Mouse (Mus musculus) midbrain, embryonic 16.5 days (tissue): ENCODE results near the gene Gm14137. TPM values are rescaled to one million over a fixed set of nuclear protein-coding genes. Genes with fewer than 3 reads are reported as not detected.

ENCODE experiments used
- ATAC-seq: fragments of 200-750 bp; cut with Nextera tagmentation; 2 replicates; pipeline ENCODE4 v1.8.0; 2017; ENCODE audit warnings: moderate TSS enrichment
- H3K27ac ChIP-seq: fragments of 300-500 bp; sonication (generic); 2 replicates; pipeline ENCODE4 v1.5.1; 2014; ENCODE audit warnings: mild to moderate bottlenecking, low read length, mixed read lengths
- H3K27me3 ChIP-seq: fragments of 300-500 bp; sonication (generic); 2 replicates; pipeline ENCODE4 v1.6.1; 2014; ENCODE audit warnings: low read depth, low read length, mixed read lengths; ENCODE audit not compliant: control insufficient read depth, insufficient read depth
- H3K36me3 ChIP-seq: fragments of 300-500 bp; sonication (generic); 2 replicates; pipeline ENCODE4 v1.6.1; 2014; ENCODE audit warnings: mild to moderate bottlenecking, low read length, moderate library complexity, mixed read lengths; ENCODE audit not compliant: control insufficient read depth, insufficient read depth
- H3K4me1 ChIP-seq: fragments of 300-500 bp; sonication (generic); 2 replicates; pipeline ENCODE4 v1.6.1; 2014; ENCODE audit warnings: mild to moderate bottlenecking, low read length, mixed read lengths; ENCODE audit not compliant: control insufficient read depth, insufficient read depth
- H3K4me2 ChIP-seq: fragments of 300-500 bp; sonication (generic); 2 replicates; pipeline ENCODE4 v1.6.1; 2014; ENCODE audit warnings: mild to moderate bottlenecking, low read length, mixed read lengths
- H3K4me3 ChIP-seq: fragments of 300-500 bp; sonication (generic); 2 replicates; pipeline ENCODE4 v1.5.1; 2014; ENCODE audit warnings: low read depth, mild to moderate bottlenecking, low read length, moderate library complexity, mixed read lengths
- H3K9ac ChIP-seq: fragments of 300-500 bp; sonication (generic); 2 replicates; pipeline ENCODE4 v1.6.1; 2014; ENCODE audit warnings: low read depth, low read length, mixed read lengths
- H3K9me3 ChIP-seq: fragments of 300-500 bp; sonication (generic); replicated peaks from 2 replicates; pipeline ENCODE4 v1.6.1; 2014; ENCODE audit warnings: mild to moderate bottlenecking, low read length, mixed read lengths; ENCODE audit not compliant: control insufficient read depth, poor library complexity, severe bottlenecking
- WGBS: fragments of 180-500 bp; shearing (Covaris S2); extraction: QIAGEN DNeasy Blood & Tissue Kit; methylation state at CpG from one replicate; pipeline ENCODE4 v1.1.7; 2014; 5-methylcytosine and 5-hydroxymethylcytosine counted together
- polyA plus RNA-seq: library from polyadenylated mRNA; unstranded; fragments of >200 nt; fragmentation: Nextera tagmentation; extraction: Ambion mirVana; gene quantifications from 2 replicates; pipeline ENCODE4 v1.2.1, GENCODE M21; 2015

The Gm14137 gene
- polyA plus RNA-seq, 1 experiment from 2014 or later = 1.2 TPM

DNA sequence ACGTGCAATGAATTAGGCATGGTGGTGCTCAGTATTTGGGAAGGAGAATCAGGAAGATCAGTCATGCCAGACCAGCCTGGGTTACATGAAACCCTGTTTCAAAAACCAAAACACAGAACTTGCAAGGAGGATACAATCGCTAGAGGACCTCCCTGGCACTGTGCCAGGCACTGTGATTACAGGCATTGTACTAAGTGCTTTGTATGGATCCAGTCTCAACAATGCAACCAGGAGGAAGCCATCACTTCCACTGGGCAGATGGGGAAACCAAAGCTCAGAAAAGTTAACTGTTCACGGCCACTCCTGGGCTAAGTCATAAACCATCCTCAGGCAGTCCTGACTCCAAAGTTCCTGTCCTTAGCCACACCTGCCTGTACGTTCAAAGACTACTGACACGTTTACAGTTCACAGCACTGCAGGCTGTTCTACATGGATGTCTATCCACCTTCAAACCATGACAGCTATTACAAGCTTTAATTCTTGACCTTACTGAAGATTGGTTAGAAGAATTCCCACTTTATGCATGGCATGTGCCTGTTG is 28.7 kb downstream of the Gm14137 start:
- Histone ChIP-seq H3K4me1 (peaks cover 9% of the 10 kb centered on the region), H3K27me3 (no peaks in the 10 kb centered on the region), H3K36me3 (no peaks in the 10 kb centered on the region), H3K4me2 (no peak overlapping the region), H3K27ac (no peak overlapping the region), H3K4me3 (no peak overlapping the region), H3K9me3 (no peaks in the 10 kb centered on the region), H3K9ac (no peak overlapping the region)
- no peak for ATAC-seq
- 57% methylated on average over 5 of the region's 5 CpGs for WGBS

DNA sequence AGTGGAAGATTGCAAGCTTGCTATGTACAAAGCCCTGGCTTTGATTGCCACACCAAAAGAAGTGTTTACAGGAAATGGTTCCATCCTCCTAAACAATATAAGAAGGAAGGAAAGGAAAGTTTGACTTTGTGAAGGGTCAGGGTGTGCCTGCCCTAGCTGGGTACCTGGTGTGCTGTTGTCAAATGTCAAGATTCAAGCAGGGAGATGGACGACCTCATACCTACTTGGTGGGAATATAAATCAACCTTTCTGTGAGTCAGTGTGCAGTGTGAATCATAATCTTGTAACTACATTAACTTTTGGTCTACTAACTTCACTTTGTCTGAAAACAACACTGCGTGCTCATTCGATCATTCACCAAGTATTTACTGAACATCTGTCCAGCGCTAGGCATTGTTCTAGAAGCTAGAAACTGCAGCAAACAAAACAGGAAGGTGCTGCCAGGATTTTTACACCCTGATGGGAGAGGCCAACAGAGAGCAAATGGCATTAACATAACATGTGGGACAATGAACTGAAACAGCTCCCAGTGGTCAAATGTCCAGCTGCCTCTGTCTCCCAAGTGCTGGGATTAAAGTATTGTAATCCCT is 29.7 kb downstream of the Gm14137 start:
- Histone ChIP-seq H3K4me2 (no peak overlapping the region), H3K27ac (no peak overlapping the region), H3K9ac (no peak overlapping the region), H3K4me3 (no peak overlapping the region), H3K27me3 (no peaks in the 10 kb centered on the region), H3K4me1 (peaks cover 9% of the 10 kb centered on the region), H3K9me3 (no peaks in the 10 kb centered on the region), H3K36me3 (no peaks in the 10 kb centered on the region)
- no peak for ATAC-seq
- 72% methylated on average over 4 of the region's 4 CpGs for WGBS

DNA sequence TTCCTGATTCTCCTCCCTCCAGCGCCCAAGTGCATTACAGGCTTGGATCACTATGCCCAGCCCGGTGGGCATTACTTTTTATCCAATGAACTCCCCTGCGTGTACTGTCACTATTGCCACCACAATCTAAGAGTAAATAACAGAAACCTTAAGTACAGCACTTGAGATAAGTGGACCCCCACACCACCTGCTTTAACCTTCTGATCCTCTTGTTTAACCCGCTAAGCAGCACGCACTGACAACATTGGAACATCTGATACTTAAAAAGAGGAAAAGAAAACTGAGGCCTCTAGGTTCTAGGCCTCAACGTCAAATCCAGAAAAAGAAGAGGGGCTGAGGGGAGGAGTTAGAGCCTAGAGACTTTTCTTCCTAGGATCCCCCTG is 33.6 kb downstream of the Gm14137 start:
- peaks cover 15% of the 10 kb centered on the region for H3K4me1 ChIP-seq
- H3K4me2 ChIP-seq = peak overlapping the region; percentile 66
- H3K36me3 ChIP-seq = peaks cover 16% of the 10 kb centered on the region
- 0 out of 2 replicates have a peak, but pooled peaks have one; percentile 0 for ATAC-seq
- 15% methylated on average over 6 of the region's 6 CpGs for WGBS
- H3K27ac ChIP-seq = peak overlapping the region; percentile 86
- H3K27me3 ChIP-seq = no peaks in the 10 kb centered on the region
- H3K9ac ChIP-seq = peak overlapping the region; percentile 78
- H3K4me3 ChIP-seq = peak overlapping the region; percentile 79
- H3K9me3 ChIP-seq = no peaks in the 10 kb centered on the region

DNA sequence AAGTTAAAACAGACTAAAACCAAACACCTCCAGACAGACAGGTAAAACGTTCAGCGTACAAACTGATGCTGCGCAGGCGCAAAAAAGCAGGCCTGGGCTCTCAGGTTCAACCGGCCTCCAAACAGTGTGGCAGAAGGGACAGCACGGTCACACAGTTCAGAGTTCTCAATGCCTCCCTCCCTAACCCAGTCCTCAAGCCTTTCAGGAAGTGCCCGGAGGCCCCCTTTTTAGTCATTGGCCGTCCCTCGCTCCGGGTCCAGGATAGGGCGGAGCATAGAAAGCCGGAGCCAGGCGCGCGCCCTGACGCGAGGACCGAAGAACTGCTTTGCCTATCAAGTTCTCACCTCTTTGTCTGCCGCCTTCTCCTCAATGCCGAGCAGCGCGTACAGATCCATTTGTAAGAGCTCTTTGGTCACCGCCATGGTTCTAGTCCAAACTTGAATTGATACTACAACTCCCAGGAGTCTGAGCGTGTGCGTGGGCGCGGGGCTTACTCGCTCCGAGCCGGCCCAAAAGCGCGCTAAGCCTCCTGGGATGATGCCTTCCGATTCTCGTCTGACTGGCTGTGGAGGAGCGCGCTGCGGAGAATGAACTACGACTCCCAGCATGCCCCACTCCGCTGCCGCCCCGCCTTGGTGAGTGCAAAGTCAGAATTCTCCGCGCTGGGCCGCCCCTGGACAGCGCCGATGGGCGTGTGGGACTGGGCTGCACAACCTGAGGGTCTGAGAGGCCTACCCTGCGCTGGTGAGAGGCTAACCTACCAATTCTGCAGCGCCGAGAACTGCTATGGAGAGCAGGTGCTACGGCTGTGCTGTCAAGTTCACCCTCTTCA is 34.3 kb downstream of the Gm14137 start, which contains the start of the genes Zfyve19 and Dnajc17:
Zfyve19 (plus strand) TSS at position 274 of the 832 bp plus-strand sequence.
Dnajc17 (minus strand) TSS at position 452 of the 832 bp plus-strand sequence.
- Histone ChIP-seq H3K9ac (peak within 1 kb of the TSS; percentile 78), H3K4me1 (peaks cover 15% of the 10 kb centered on the region), H3K27ac (peak within 1 kb of the TSS; percentile 86), H3K4me3 (peak within 1 kb of the TSS; percentile 79), H3K27me3 (no peaks in the 10 kb centered on the region), H3K36me3 (peaks cover 21% of the 10 kb centered on the region), H3K4me2 (peak within 1 kb of the TSS; percentile 66), H3K9me3 (no peaks in the 10 kb centered on the region)
- under 1% methylated on average over 51 of the region's 51 CpGs for WGBS
- peak; percentile 98 for ATAC-seq

DNA sequence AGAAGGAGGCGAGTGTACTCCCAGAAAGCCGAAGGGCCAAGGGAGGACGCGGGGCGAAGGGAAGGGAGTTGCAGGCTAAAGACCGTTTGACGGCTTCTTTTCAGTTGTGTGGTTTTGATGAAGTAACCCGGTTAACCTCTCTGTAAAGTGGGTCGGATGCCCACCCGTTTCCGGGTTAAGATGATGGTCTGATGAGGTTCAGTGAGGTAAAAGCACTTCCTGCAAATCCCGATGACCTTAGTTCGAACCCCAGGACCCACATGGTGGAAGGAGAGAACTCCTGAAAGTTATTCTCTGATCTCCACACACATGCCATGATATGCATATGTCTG is 34.8 kb downstream of the Gm14137 start:
- Histone ChIP-seq H3K9me3 (no peaks in the 10 kb centered on the region), H3K4me2 (peak overlapping the region; percentile 45), H3K36me3 (peaks cover 21% of the 10 kb centered on the region), H3K9ac (peak overlapping the region; percentile 76), H3K27me3 (no peaks in the 10 kb centered on the region), H3K4me1 (peaks cover 15% of the 10 kb centered on the region), H3K27ac (peak overlapping the region; percentile 86), H3K4me3 (peak overlapping the region; percentile 79)
- no peak; the same call in 1 of the 2 replicates for ATAC-seq
- 1% methylated on average over 13 of the region's 13 CpGs for WGBS

Other genes with a start within 250 kb of the Gm14137 start
- gene Chst14, start 248.0 kb upstream of the Gm14137 start, polyA plus RNA-seq = 4.6 and 4.7 TPM in 2 replicates
- gene Ccdc32, start 145.1 kb upstream of the Gm14137 start, polyA plus RNA-seq = 40.7 and 44.6 TPM in 2 replicates
- gene Rpusd2, start 139.7 kb upstream of the Gm14137 start, polyA plus RNA-seq = 4.1 and 4.5 TPM in 2 replicates
- gene Knl1, start 127.4 kb upstream of the Gm14137 start, polyA plus RNA-seq = 4.5 and 8.4 TPM in 2 replicates
- gene Rad51, start 61.7 kb upstream of the Gm14137 start, polyA plus RNA-seq = 5.8 and 7.5 TPM in 2 replicates
- gene Rmdn3, start 17.5 kb upstream of the Gm14137 start, polyA plus RNA-seq = 52.4 and 52.9 TPM in 2 replicates
- 7.3 and 9.4 TPM in 2 replicates for gene Gchfr, start 6.7 kb upstream of the Gm14137 start, polyA plus RNA-seq
- gene Zfyve19, start 34.1 kb downstream of the Gm14137 start, polyA plus RNA-seq = 62.4 and 62.6 TPM in 2 replicates
- 25.9 and 28.5 TPM in 2 replicates for gene Dnajc17, start 34.3 kb downstream of the Gm14137 start, polyA plus RNA-seq
- not detected in 2 replicates for gene Ppp1r14d, start 55.4 kb downstream of the Gm14137 start, polyA plus RNA-seq
- gene Spint1, start 62.9 kb downstream of the Gm14137 start, polyA plus RNA-seq = 0.36 and 0.72 TPM in 2 replicates
- 47.5 and 53.8 TPM in 2 replicates for gene Rhov, start 96.8 kb downstream of the Gm14137 start, polyA plus RNA-seq
- gene Vps18, start 114.2 kb downstream of the Gm14137 start, polyA plus RNA-seq = 30.2 and 31.7 TPM in 2 replicates
- gene Dll4, start 151.3 kb downstream of the Gm14137 start, polyA plus RNA-seq = 4.4 and 5.0 TPM in 2 replicates
- gene Chac1, start 176.7 kb downstream of the Gm14137 start, polyA plus RNA-seq = 9.5 and 10.5 TPM in 2 replicates